7 mouse cellular contexts compared by ENCODE assay signal in genomic region chr16:35817255-35818089, GRCm38 (mm10). TPM values are rescaled to one million over a fixed set of nuclear protein-coding genes. Genes with fewer than 3 reads are reported as not detected.
A peak's percentile ranks its signal among the peaks of the same experiment; 100 is the strongest.
DNase-seq lines count a peak whose midpoint lies in the region; ATAC-seq lines count a peak whose summit lies in the region.

No protein-coding gene starts in this region.

- ATAC-seq in midbrain, embryonic 14.5 days (ENCODE audit: low FRiP score, low TSS enrichment), result peak; percentile 85

- H3K4me2 ChIP-seq in midbrain, embryonic 14.5 days (ENCODE audit: low read length), result no peak overlapping the region

- no peak overlapping the region for H3K9ac ChIP-seq in midbrain, embryonic 14.5 days (replicated peaks; ENCODE audit: low read length)

- no peak overlapping the region for H3K27ac ChIP-seq in limb, embryonic 10.5 days
- H3K27ac ChIP-seq in midbrain, embryonic 14.5 days (replicated peaks; ENCODE audit: low read depth, low read length), result no peak overlapping the region

- 48% methylated on average over 13 of the region's 13 CpGs for WGBS in limb, embryonic 10.5 days
- 35% methylated on average over 13 of the region's 13 CpGs for WGBS in midbrain, embryonic 14.5 days

- H3K9me3 ChIP-seq in limb, embryonic 10.5 days (replicated peaks), result no peaks in the 10 kb centered on the region
- no peaks in the 10 kb centered on the region for H3K9me3 ChIP-seq in midbrain, embryonic 14.5 days (ENCODE audit: control insufficient read depth, low read length)

- H3K4me1 ChIP-seq in limb, embryonic 10.5 days, result no peaks in the 10 kb centered on the region
- H3K4me1 ChIP-seq in midbrain, embryonic 14.5 days (ENCODE audit: control insufficient read depth, insufficient read depth, low read length), result no peaks in the 10 kb centered on the region

- no peaks in the 10 kb centered on the region for H3K27me3 ChIP-seq in limb, embryonic 10.5 days (ENCODE audit: low read depth, poor library complexity, severe bottlenecking)
- no peaks in the 10 kb centered on the region for H3K27me3 ChIP-seq in midbrain, embryonic 14.5 days (ENCODE audit: control insufficient read depth, insufficient read depth, low read length)

- peak; percentile 85 for DNase-seq in adrenal gland, adult 2 months
- DNase-seq in embryo, embryonic 11 days, result peak; percentile 80
- DNase-seq in gastrocnemius, postnatal 4 days (ENCODE audit: low spot score in 2 of 2), result peak; percentile 64 to 74
- peak; percentile 87 for DNase-seq in kidney, adult 18-20 months
- DNase-seq in limb, embryonic 10.5 days (ENCODE audit: low spot score), result peak; percentile 83
- peak; percentile 88 for DNase-seq in midbrain, embryonic 14.5 days
- DNase-seq in spleen, adult 18-20 months, result peak; percentile 65 to 81

- no peak overlapping the region for H3K4me3 ChIP-seq in limb, embryonic 10.5 days
- no peak overlapping the region for H3K4me3 ChIP-seq in midbrain, embryonic 14.5 days (replicated peaks; ENCODE audit: low read depth, low read length)

- H3K36me3 ChIP-seq in limb, embryonic 10.5 days, result peaks cover 36% of the 10 kb centered on the region
- peaks cover 22% of the 10 kb centered on the region for H3K36me3 ChIP-seq in midbrain, embryonic 14.5 days (ENCODE audit: control insufficient read depth, insufficient read depth, low read length)

RNA-seq across cellular contexts. Expression of gene Hspbap1, which starts 47.3 kb away (rescaled TPM):
- total RNA-seq in adrenal gland, adult 2 months (2021), result 1 to 10 TPM; 3.5 to 7.0 TPM
- 1.8 and 2.3 TPM in 2 replicates for polyA plus RNA-seq in adrenal gland, adult 2 months (2012; rRNA removed)
- 1 to 10 TPM; 3.6 to 3.9 TPM for total RNA-seq in gastrocnemius, postnatal 4 days (2021)
- 27.1 and 34.4 TPM in 2 replicates for polyA plus RNA-seq in limb, embryonic 10.5 days (2016; fragmentation: Nextera tagmentation; extraction: Ambion mirVana)
- 13.4 and 18.1 TPM in 2 replicates for polyA plus RNA-seq in midbrain, embryonic 14.5 days (2014; fragmentation: Nextera tagmentation; extraction: Ambion mirVana)

RNA-seq across cellular contexts. Expression of gene Dirc2, which starts 48.3 kb away (rescaled TPM):
- 10 to 100 TPM; 21.3 to 41.0 TPM for total RNA-seq in adrenal gland, adult 2 months (2021)
- polyA plus RNA-seq in adrenal gland, adult 2 months (2012; rRNA removed), result 27.5 and 32.1 TPM in 2 replicates
- 10 to 100 TPM; 28.2 to 30.8 TPM for total RNA-seq in gastrocnemius, postnatal 4 days (2021)
- polyA plus RNA-seq in limb, embryonic 10.5 days (2016; fragmentation: Nextera tagmentation; extraction: Ambion mirVana), result 10.7 and 13.3 TPM in 2 replicates
- polyA plus RNA-seq in midbrain, embryonic 14.5 days (2014; fragmentation: Nextera tagmentation; extraction: Ambion mirVana), result 40.5 and 44.5 TPM in 2 replicates

RNA-seq across cellular contexts. Expression of gene Parp14, which starts 53.9 kb away (rescaled TPM):
- 10 to 100 TPM; 10.4 to 10.5 TPM for total RNA-seq in adrenal gland, adult 2 months (2021)
- 1.9 and 2.3 TPM in 2 replicates for polyA plus RNA-seq in adrenal gland, adult 2 months (2012; rRNA removed)
- 1 to 10 TPM; 4.9 to 5.2 TPM for total RNA-seq in gastrocnemius, postnatal 4 days (2021)
- 0.19 and 0.24 TPM in 2 replicates for polyA plus RNA-seq in limb, embryonic 10.5 days (2016; fragmentation: Nextera tagmentation; extraction: Ambion mirVana)
- 0.09 and 0.62 TPM in 2 replicates for polyA plus RNA-seq in midbrain, embryonic 14.5 days (2014; fragmentation: Nextera tagmentation; extraction: Ambion mirVana)
